In genomic region chr16:5306588-5307248, GRCm38 (mm10) we compare ENCODE assay signal across 8 mouse cellular contexts. TPM values are rescaled to one million over a fixed set of nuclear protein-coding genes. Genes with fewer than 3 reads are reported as not detected.
DNase-seq lines count a peak whose midpoint lies in the region; ATAC-seq and TF ChIP-seq lines count a peak whose summit lies in the region.

No protein-coding gene starts in this region.

- TF ChIP-seq POLR2A in bone marrow, adult 2 months (IDR thresholded peaks at IDR 0.05; ENCODE audit: borderline replicate concordance, control insufficient read depth, low read depth, low read length): peak; percentile 26; the same call in 1 of the 2 replicates
- TF ChIP-seq POLR2A in limb, embryonic 14.5 days (IDR thresholded peaks at IDR 0.05; ENCODE audit: borderline replicate concordance, extremely low read depth, insufficient read depth, insufficient read length): no peak

- peaks cover 1% of the 10 kb centered on the region; the same call in 1 of the 2 replicates for H3K4me1 ChIP-seq in bone marrow, adult 2 months (ENCODE audit: control insufficient read depth, insufficient read depth, low read length)
- H3K4me1 ChIP-seq in embryonic facial prominence, embryonic 15.5 days: peaks cover 7% of the 10 kb centered on the region
- peaks cover 5% of the 10 kb centered on the region; the same call in 1 of the 2 replicates for H3K4me1 ChIP-seq in heart, embryonic 10.5 days
- 0 out of 2 replicates have a peak, but pooled peaks cover 4% of the 10 kb centered on the region for H3K4me1 ChIP-seq in kidney, embryonic 14.5 days (ENCODE audit: control insufficient read depth, insufficient read depth, low read length)
- H3K4me1 ChIP-seq in limb, embryonic 14.5 days (ENCODE audit: control insufficient read depth, insufficient read depth, low read length): no peaks in the 10 kb centered on the region
- no peaks in the 10 kb centered on the region for H3K4me1 ChIP-seq in midbrain, postnatal 0 days (ENCODE audit: insufficient read depth, low read length)

- 5% methylated on average over 36 of the region's 36 CpGs for WGBS in bone marrow, adult 2 months
- WGBS in embryonic facial prominence, embryonic 15.5 days: 1% methylated on average over 36 of the region's 36 CpGs
- WGBS in heart, embryonic 10.5 days: 4% methylated on average over 36 of the region's 36 CpGs
- WGBS in kidney, embryonic 14.5 days: under 1% methylated on average over 36 of the region's 36 CpGs
- WGBS in limb, embryonic 14.5 days: 1% methylated on average over 36 of the region's 36 CpGs
- WGBS in midbrain, postnatal 0 days: 2% methylated on average over 36 of the region's 36 CpGs

- peak overlapping the region; percentile 89 for H3K4me2 ChIP-seq in embryonic facial prominence, embryonic 15.5 days (replicated peaks)
- H3K4me2 ChIP-seq in kidney, embryonic 14.5 days (replicated peaks; ENCODE audit: low read depth, low read length): peak overlapping the region; percentile 92
- peak overlapping the region; percentile 91 for H3K4me2 ChIP-seq in limb, embryonic 14.5 days (replicated peaks; ENCODE audit: low read depth, low read length, severe bottlenecking)
- H3K4me2 ChIP-seq in midbrain, postnatal 0 days (ENCODE audit: low read depth, low read length, poor library complexity, severe bottlenecking): peak overlapping the region; percentile 90

- H3K9ac ChIP-seq in embryonic facial prominence, embryonic 15.5 days: no peak overlapping the region; the same call in 1 of the 2 replicates
- peak overlapping the region; percentile 57 for H3K9ac ChIP-seq in kidney, embryonic 14.5 days (ENCODE audit: low read depth, low read length)
- H3K9ac ChIP-seq in limb, embryonic 14.5 days (ENCODE audit: low read depth, low read length, severe bottlenecking): peak overlapping the region; percentile 57
- H3K9ac ChIP-seq in midbrain, postnatal 0 days (replicated peaks; ENCODE audit: low read length, poor library complexity, severe bottlenecking): peak overlapping the region; percentile 46

- H3K27me3 ChIP-seq in embryonic facial prominence, embryonic 15.5 days: peaks cover 15% of the 10 kb centered on the region
- H3K27me3 ChIP-seq in heart, embryonic 10.5 days (ENCODE audit: insufficient read depth, poor library complexity, severe bottlenecking): peaks cover 35% of the 10 kb centered on the region
- H3K27me3 ChIP-seq in kidney, embryonic 14.5 days (ENCODE audit: control insufficient read depth, insufficient read depth, low read length): peaks cover 11% of the 10 kb centered on the region
- peaks cover 8% of the 10 kb centered on the region; the same call in 1 of the 2 replicates for H3K27me3 ChIP-seq in limb, embryonic 14.5 days (ENCODE audit: control insufficient read depth, insufficient read depth, low read length)
- no peaks in the 10 kb centered on the region; the same call in 1 of the 2 replicates for H3K27me3 ChIP-seq in midbrain, postnatal 0 days (ENCODE audit: insufficient read depth, low read length)

- ATAC-seq in embryonic facial prominence, embryonic 15.5 days (ENCODE audit: insufficient number of reproducible peaks, low FRiP score, low TSS enrichment, low read depth): peak; percentile 81
- ATAC-seq in kidney, embryonic 14.5 days (ENCODE audit: low FRiP score, low TSS enrichment): peak; percentile 90
- peak; percentile 90 for ATAC-seq in limb, embryonic 14.5 days (ENCODE audit: low FRiP score, low read depth)
- ATAC-seq in midbrain, postnatal 0 days (ENCODE audit: low FRiP score): peak; percentile 78

- H3K27ac ChIP-seq in bone marrow, adult 2 months (ENCODE audit: control insufficient read depth, insufficient read depth, low read depth, low read length, poor library complexity): no peak overlapping the region
- no peak overlapping the region for H3K27ac ChIP-seq in embryonic facial prominence, embryonic 15.5 days (replicated peaks)
- no peak overlapping the region; the same call in 1 of the 2 replicates for H3K27ac ChIP-seq in heart, embryonic 10.5 days
- no peak overlapping the region for H3K27ac ChIP-seq in kidney, embryonic 14.5 days (ENCODE audit: low read depth, low read length)
- H3K27ac ChIP-seq in limb, embryonic 14.5 days (replicated peaks; ENCODE audit: low read depth, low read length): no peak overlapping the region
- H3K27ac ChIP-seq in midbrain, postnatal 0 days (ENCODE audit: low read depth, low read length): no peak overlapping the region

- H3K36me3 ChIP-seq in embryonic facial prominence, embryonic 15.5 days: no peaks in the 10 kb centered on the region
- no peaks in the 10 kb centered on the region for H3K36me3 ChIP-seq in heart, embryonic 10.5 days
- H3K36me3 ChIP-seq in kidney, embryonic 14.5 days (ENCODE audit: control insufficient read depth, insufficient read depth, low read length): no peaks in the 10 kb centered on the region
- no peaks in the 10 kb centered on the region for H3K36me3 ChIP-seq in limb, embryonic 14.5 days (ENCODE audit: control insufficient read depth, insufficient read depth, low read length)
- H3K36me3 ChIP-seq in midbrain, postnatal 0 days (ENCODE audit: insufficient read depth, low read length): no peaks in the 10 kb centered on the region

- TF ChIP-seq CTCF in bone marrow, adult 2 months (IDR thresholded peaks at IDR 0.05; ENCODE audit: control insufficient read depth, insufficient read depth, low read length): peak; percentile 91
- peak; percentile 100 for TF ChIP-seq CTCF in midbrain, postnatal 0 days (IDR thresholded peaks at IDR 0.05)

- H3K9me3 ChIP-seq in embryonic facial prominence, embryonic 15.5 days (replicated peaks): no peaks in the 10 kb centered on the region
- no peaks in the 10 kb centered on the region for H3K9me3 ChIP-seq in heart, embryonic 10.5 days
- no peaks in the 10 kb centered on the region for H3K9me3 ChIP-seq in kidney, embryonic 14.5 days (ENCODE audit: control insufficient read depth, low read length)
- no peaks in the 10 kb centered on the region for H3K9me3 ChIP-seq in limb, embryonic 14.5 days (ENCODE audit: control insufficient read depth, low read length)
- H3K9me3 ChIP-seq in midbrain, postnatal 0 days (ENCODE audit: low read length): 0 out of 2 replicates have a peak, but pooled peaks cover 4% of the 10 kb centered on the region

- peak; percentile 55 for DNase-seq in 416B (ENCODE audit: low read depth)
- peak; percentile 93 for DNase-seq in heart, embryonic 10.5 days (ENCODE audit: low spot score)
- DNase-seq in limb, embryonic 14.5 days (ENCODE audit: low spot score): peak; percentile 73
- peak; percentile 75 for DNase-seq in midbrain, postnatal 0 days (ENCODE audit: low spot score)
- DNase-seq in spleen, postnatal 10 days (ENCODE audit: low spot score in 2 of 2): peak; percentile 84 to 87

- no peak overlapping the region for H3K4me3 ChIP-seq in bone marrow, adult 2 months (replicated peaks; ENCODE audit: control insufficient read depth, low read depth, low read length)
- peak overlapping the region; percentile 43 for H3K4me3 ChIP-seq in embryonic facial prominence, embryonic 15.5 days (replicated peaks)
- H3K4me3 ChIP-seq in heart, embryonic 10.5 days: peak overlapping the region; percentile 58
- H3K4me3 ChIP-seq in kidney, embryonic 14.5 days (ENCODE audit: low read length): peak overlapping the region; percentile 40
- peak overlapping the region; percentile 40 for H3K4me3 ChIP-seq in limb, embryonic 14.5 days (replicated peaks; ENCODE audit: low read length)
- peak overlapping the region; percentile 46 for H3K4me3 ChIP-seq in midbrain, postnatal 0 days (ENCODE audit: low read depth, low read length)

RNA-seq across cellular contexts. Expression of gene Eef2kmt, which starts 50.9 kb away (rescaled TPM):
- polyA plus RNA-seq in bone marrow, adult 2 months (2011; ENCODE audit: insufficient read depth, insufficient read length, low replicate concordance, missing spikeins): 4.1 and 6.3 TPM in 2 replicates
- polyA plus RNA-seq in embryonic facial prominence, embryonic 15.5 days (2015; fragmentation: Nextera tagmentation; extraction: Ambion mirVana): 26.6 and 33.7 TPM in 2 replicates
- polyA plus RNA-seq in heart, embryonic 10.5 days (2016; fragmentation: Nextera tagmentation; extraction: Ambion mirVana): 23.3 and 24.8 TPM in 2 replicates
- 31.9 and 35.7 TPM in 2 replicates for polyA plus RNA-seq in kidney, embryonic 14.5 days (2014; fragmentation: Nextera tagmentation; extraction: Ambion mirVana)
- 36.1 and 42.7 TPM in 2 replicates for polyA plus RNA-seq in limb, embryonic 14.5 days (2012; rRNA removed)
- 26.7 and 28.3 TPM in 2 replicates for polyA plus RNA-seq in limb, embryonic 14.5 days (2014; fragmentation: Nextera tagmentation; extraction: Ambion mirVana)
- 5.8 and 7.1 TPM in 2 replicates for total RNA-seq in midbrain, postnatal 0 days (2014; rRNA removed)
- 6.1 and 6.2 TPM in 2 replicates for polyA plus RNA-seq in midbrain, postnatal 0 days (2015; fragmentation: Nextera tagmentation; extraction: Ambion mirVana)
